ENCODE assay signal across 21 mouse cellular contexts in genomic region chr5:75699081-75699480, GRCm38 (mm10).
"Had no signal": no experiment of that assay in that cellular context is flagged by ENCODE, and none has a peak within 500 bp of the region (broad histone marks: within the 10 kb centered on the region; RNA-seq: fewer than 3 reads in every experiment).

No protein-coding gene starts in this region.

- H3K27ac ChIP-seq: limb, embryonic 12.5 days; limb, embryonic 15.5 days; liver, embryonic 14.5 days; macrophage; midbrain, embryonic 13.5 days; neural tube, embryonic 12.5 days; stomach, embryonic 15.5 days had no signal

- H3K9me3 ChIP-seq: limb, embryonic 12.5 days; limb, embryonic 15.5 days; neural tube, embryonic 12.5 days; stomach, embryonic 15.5 days had no signal

- DNase-seq: kidney, adult 9 months; kidney, postnatal 14 days; kidney, postnatal 4 days; layer of hippocampus, adult 9-11 months; layer of hippocampus, postnatal 36 days; left cerebral cortex, postnatal 4 days; liver, postnatal 0 days; lung, embryonic 14.5 days; retina, postnatal 1 day; right cerebral cortex, postnatal 25 days; spleen, adult 18-20 months; thymus, postnatal 25 days had no signal

- H3K27me3 ChIP-seq: limb, embryonic 12.5 days; limb, embryonic 15.5 days; midbrain, embryonic 13.5 days; neural tube, embryonic 12.5 days; stomach, embryonic 15.5 days had no signal

- H3K4me3 ChIP-seq: limb, embryonic 12.5 days; limb, embryonic 15.5 days; midbrain, embryonic 13.5 days; neural tube, embryonic 12.5 days; stomach, embryonic 15.5 days had no signal

- H3K4me1 ChIP-seq: limb, embryonic 12.5 days; limb, embryonic 15.5 days; neural tube, embryonic 12.5 days; stomach, embryonic 15.5 days had no signal

- H3K36me3 ChIP-seq: limb, embryonic 12.5 days; limb, embryonic 15.5 days; midbrain, embryonic 13.5 days; neural tube, embryonic 12.5 days; stomach, embryonic 15.5 days had no signal

- ATAC-seq: liver, postnatal 0 days; lung, postnatal 0 days; midbrain, embryonic 13.5 days had no signal

- H3K9ac ChIP-seq: limb, embryonic 12.5 days; limb, embryonic 15.5 days; liver, embryonic 14.5 days; liver, postnatal 0 days; lung, embryonic 14.5 days; midbrain, embryonic 13.5 days; neural tube, embryonic 12.5 days; stomach, embryonic 15.5 days had no signal

- H3K4me2 ChIP-seq: limb, embryonic 12.5 days; limb, embryonic 15.5 days; liver, embryonic 11.5 days; lung, embryonic 14.5 days; midbrain, embryonic 13.5 days; neural tube, embryonic 12.5 days; stomach, embryonic 15.5 days had no signal
